Mouse (Mus musculus): ENCODE measurements around the gene Eri2.
"Not testable (repeated sequence)": the region's sequence is repeated elsewhere in the genome, so short reads cannot be mapped to it uniquely, and the experiment has no call there.

Eri2 gene

DNA sequence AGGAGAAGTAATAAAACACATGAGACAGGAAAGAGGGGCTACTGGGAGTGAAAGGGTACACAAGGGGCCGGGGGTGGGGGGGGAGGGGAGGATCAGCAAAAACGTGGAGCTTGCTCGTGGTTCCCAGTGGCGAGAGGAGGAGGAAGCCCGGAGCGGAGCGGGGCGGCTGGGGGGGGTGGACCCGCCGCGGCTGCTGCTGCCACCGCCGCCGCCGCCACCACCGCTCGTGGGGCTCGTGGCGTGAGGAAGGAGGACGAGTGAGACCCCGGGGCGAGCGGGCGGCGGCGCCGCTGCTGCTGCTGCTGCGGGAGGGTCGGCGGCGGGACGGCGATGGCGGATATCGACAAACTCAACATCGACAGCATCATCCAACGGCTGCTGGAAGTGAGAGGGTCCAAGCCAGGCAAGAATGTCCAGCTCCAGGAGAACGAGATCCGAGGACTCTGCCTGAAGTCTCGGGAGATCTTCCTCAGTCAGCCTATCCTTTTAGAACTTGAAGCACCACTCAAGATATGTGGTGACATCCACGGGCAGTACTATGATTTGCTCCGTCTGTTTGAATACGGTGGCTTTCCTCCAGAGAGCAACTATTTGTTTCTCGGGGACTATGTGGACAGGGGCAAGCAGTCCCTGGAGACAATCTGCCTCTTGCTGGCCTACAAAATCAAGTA, 53.9 kb downstream of the Eri2 start:
- peak in 1 of 2 experiments; percentile 23 for DNase-seq

DNA sequence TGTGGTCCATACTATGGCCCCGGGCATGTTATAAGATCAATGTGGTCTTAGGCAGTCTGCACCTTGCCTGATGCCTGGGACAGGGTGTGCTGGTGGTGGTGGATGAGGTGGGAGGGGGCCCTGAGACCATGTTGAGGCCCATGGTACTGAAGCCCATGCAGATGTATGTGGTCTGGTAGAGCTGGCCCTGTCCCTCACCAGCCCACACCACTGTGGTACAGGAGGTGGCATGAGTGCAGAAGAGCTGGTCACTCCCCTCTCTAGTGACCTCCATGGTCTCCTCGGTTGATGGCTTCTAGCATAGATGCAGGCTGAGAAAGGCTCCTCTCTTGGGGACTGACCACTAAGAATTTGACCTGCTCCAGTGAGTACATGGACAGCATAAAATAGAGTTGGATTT, 55.0 kb downstream of the Eri2 start:
- DNase-seq: no peak

DNA sequence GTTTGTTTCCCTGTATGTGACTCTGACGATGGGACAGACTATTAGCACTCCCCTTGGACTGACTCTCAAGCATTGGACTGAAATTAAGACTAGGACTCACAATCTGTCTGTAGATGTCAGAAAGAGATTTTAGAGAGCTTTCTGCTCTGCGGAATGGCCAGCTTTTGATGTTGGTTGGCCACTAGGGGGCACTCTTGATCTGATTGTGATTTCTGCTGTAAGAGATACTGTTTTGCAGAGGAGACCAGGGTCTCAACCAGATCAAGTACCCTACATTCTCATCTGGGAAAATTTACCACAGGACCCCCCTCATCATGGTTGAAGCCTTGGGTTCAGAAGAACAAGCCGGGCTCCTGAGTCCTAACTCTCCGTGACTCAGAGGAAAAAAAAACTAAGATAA, 62.6 kb downstream of the Eri2 start:
- not testable (repeated sequence) for DNase-seq

DNA sequence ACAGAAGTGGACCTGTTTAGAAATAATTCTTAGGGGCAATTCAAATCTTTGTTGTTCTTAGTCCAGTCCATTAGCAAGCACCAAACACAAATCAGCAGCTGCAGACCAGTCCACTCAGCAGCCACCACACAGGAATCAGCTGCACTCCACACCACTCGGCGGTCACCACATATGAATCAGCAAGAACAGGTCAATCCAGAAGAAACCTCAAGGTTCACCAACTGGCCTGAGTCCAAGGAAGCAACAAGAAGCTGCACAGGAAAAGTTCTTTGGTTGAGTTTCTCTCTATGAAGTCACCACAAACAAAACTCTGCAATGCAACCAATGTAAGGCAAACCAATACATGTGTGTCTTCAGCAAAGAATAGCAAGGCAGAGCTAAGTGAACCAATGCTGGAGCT, 66.2 kb downstream of the Eri2 start:
- no peak for DNase-seq

DNA sequence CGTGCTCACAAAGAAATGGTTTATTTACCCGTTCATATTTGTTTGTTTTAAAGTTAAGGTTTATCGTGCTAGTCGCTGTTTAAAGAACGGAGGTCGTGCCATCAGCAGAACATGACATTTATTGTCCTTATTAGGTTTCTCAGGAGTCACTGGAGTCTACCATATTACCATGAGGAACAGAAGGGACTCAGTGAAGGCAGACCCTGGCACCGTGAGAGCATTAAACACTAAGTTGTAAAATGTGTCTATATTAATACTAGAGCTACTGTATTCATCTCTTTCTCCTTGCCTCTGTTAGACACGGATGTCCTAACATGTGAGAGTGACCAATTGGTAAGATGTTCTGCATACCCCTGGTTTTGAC, 72.9 kb downstream of the Eri2 start:
- no peak for DNase-seq

DNA sequence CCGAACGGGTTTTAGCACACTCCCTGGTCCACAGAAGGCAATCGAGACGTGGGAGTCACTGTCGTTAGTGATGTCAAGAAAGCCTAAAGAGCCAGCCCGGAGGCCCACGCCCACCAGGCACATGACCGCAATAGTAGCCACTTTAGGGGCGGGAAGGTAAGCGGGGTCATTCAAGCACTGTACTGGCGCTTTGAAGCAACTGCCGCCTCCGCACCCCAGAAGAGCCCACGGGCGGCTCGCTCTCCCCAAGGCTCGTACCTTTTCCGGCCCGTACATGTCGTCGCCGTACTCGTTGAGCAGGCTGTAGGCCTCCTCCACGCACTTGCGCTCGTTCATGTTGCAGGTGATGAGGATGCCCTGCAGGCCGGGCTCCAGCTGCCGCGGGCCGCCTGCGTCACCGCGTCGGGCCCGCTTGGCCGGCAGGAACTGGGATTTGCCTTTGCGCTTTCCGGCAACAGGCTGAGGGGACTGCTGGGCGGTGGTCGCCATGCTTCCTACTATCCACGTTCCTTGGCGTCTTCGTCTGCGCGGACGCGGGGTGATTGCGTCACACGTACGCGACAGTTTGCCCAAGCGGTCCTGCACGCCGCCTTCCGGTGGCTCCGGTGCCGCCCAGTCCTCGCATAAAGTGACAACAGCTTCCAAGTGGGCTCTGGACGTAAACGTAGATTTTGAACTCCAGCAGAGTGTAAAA, 73.5 kb downstream of the Eri2 start, which contains the start of gene Thumpd1:
Gene Thumpd1, minus strand, starts transcription at position 546 of the 694 bp plus-strand sequence.
- DNase-seq: peak; percentile 97 to 98
